Mouse (Mus musculus): ENCODE results near the gene Nmur2. TPM values are rescaled to one million over a fixed set of nuclear protein-coding genes. Genes with fewer than 3 reads are reported as not detected.

The Nmur2 gene
- polyA plus RNA-seq, 2 experiments: not detected

- Histone ChIP-seq H3K27ac (no peak overlapping the region), H3K9ac (replicated peaks) (no peak overlapping the region), H3K9me3 (ENCODE audit: control insufficient read depth, low read length) (no peaks in the 10 kb centered on the region), H3K4me2 (ENCODE audit: low read depth) (no peak overlapping the region), H3K4me3 (ENCODE audit: insufficient read depth in 1 of 2, low read depth in 2 of 2, low read length in 2 of 2) (no peak overlapping the region), H3K27me3 (ENCODE audit: control insufficient read depth, insufficient read depth, low read length) (no peaks in the 10 kb centered on the region), H3K4me1 (replicated peaks; ENCODE audit: control insufficient read depth in 2 of 2, insufficient read depth in 2 of 2, low read length in 1 of 2) (no peaks in the 10 kb centered on the region), H3K36me3 (replicated peaks; ENCODE audit: control insufficient read depth, insufficient read depth, low read depth) (no peaks in the 10 kb centered on the region)
- ATAC-seq (ENCODE audit: insufficient read depth): no peak
- no peak for DNase-seq (ENCODE audit: low read depth in 3 of 3, low spot score in 3 of 3)
- WGBS (ENCODE audit: insufficient replicate concordance): 34% methylated on average over 9 of the region's 9 CpGs
- no peak for TF ChIP-seq EP300 (IDR thresholded peaks at IDR 0.05; ENCODE audit: low read depth)
- no peak for TF ChIP-seq CTCF (IDR thresholded peaks at IDR 0.05; ENCODE audit: low read depth)
These were observed 27.2 kb downstream of the Nmur2 start for GRCm38 (mm10) chr11:56013510-56014057.

DNA sequence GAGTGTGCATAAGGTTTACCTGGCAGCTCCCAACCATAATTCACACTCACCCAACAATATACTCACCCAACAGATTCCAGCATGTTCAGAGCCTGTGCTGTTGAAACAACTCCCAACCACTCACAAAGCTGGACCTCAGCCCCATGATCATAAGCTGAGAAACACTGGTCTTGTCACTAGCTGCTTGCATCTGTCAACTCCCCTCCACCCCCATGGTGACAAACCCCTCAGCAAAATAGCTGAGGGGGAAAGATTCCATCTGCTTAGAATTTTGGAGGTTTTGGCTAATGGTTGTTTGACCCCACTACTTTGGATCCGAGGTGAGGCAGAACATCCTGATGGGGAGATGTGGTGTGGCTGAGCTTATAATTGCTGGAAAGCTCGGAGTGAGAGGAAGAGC, 28.4 kb downstream of the Nmur2 start:
- Histone ChIP-seq H3K4me1 (replicated peaks; ENCODE audit: control insufficient read depth in 2 of 2, insufficient read depth in 2 of 2, low read length in 1 of 2) (no peaks in the 10 kb centered on the region), H3K4me3 (ENCODE audit: insufficient read depth in 1 of 2, low read depth in 2 of 2, low read length in 2 of 2) (no peak overlapping the region), H3K36me3 (replicated peaks; ENCODE audit: control insufficient read depth, insufficient read depth, low read depth) (no peaks in the 10 kb centered on the region), H3K27me3 (ENCODE audit: control insufficient read depth, insufficient read depth, low read length) (no peaks in the 10 kb centered on the region), H3K4me2 (ENCODE audit: low read depth) (no peak overlapping the region), H3K9me3 (ENCODE audit: control insufficient read depth, low read length) (no peaks in the 10 kb centered on the region), H3K9ac (replicated peaks) (no peak overlapping the region), H3K27ac (no peak overlapping the region)
- ATAC-seq (ENCODE audit: insufficient read depth) (no peak), DNase-seq (ENCODE audit: low read depth in 3 of 3, low spot score in 3 of 3) (no peak)
- 42% methylated on average over 2 of the region's 2 CpGs for WGBS (ENCODE audit: insufficient replicate concordance)
- TF ChIP-seq EP300 (IDR thresholded peaks at IDR 0.05; ENCODE audit: low read depth) (no peak), CTCF (IDR thresholded peaks at IDR 0.05; ENCODE audit: low read depth) (no peak)

- Histone ChIP-seq H3K4me3 (ENCODE audit: insufficient read depth in 1 of 2, low read depth in 2 of 2, low read length in 2 of 2) (no peak overlapping the region), H3K4me2 (ENCODE audit: low read depth) (no peak overlapping the region), H3K4me1 (replicated peaks; ENCODE audit: control insufficient read depth in 2 of 2, insufficient read depth in 2 of 2, low read length in 1 of 2) (no peaks in the 10 kb centered on the region), H3K27me3 (ENCODE audit: control insufficient read depth, insufficient read depth, low read length) (no peaks in the 10 kb centered on the region), H3K27ac (no peak overlapping the region), H3K36me3 (replicated peaks; ENCODE audit: control insufficient read depth, insufficient read depth, low read depth) (no peaks in the 10 kb centered on the region), H3K9me3 (ENCODE audit: control insufficient read depth, low read length) (no peaks in the 10 kb centered on the region), H3K9ac (replicated peaks) (no peak overlapping the region)
- DNase-seq (ENCODE audit: low read depth in 3 of 3, low spot score in 3 of 3): no peak
- ATAC-seq (ENCODE audit: insufficient read depth): no peak
- WGBS (ENCODE audit: insufficient replicate concordance): 44% methylated on average over 3 of the region's 3 CpGs
- no peak for TF ChIP-seq CTCF (IDR thresholded peaks at IDR 0.05; ENCODE audit: low read depth)
These were observed 32.5 kb downstream of the Nmur2 start for GRCm38 (mm10) chr11:56008277-56008676.

- H3K36me3 ChIP-seq (replicated peaks; ENCODE audit: control insufficient read depth, insufficient read depth, low read depth): no peaks in the 10 kb centered on the region
- no peak overlapping the region for H3K4me3 ChIP-seq (ENCODE audit: insufficient read depth in 1 of 2, low read depth in 2 of 2, low read length in 2 of 2)
- H3K27ac ChIP-seq: no peak overlapping the region
- 37% methylated on average over 1 of the region's 1 CpGs for WGBS (ENCODE audit: insufficient replicate concordance)
- no peaks in the 10 kb centered on the region for H3K9me3 ChIP-seq (ENCODE audit: control insufficient read depth, low read length)
- H3K9ac ChIP-seq (replicated peaks): no peak overlapping the region
- H3K4me1 ChIP-seq (replicated peaks; ENCODE audit: control insufficient read depth in 2 of 2, insufficient read depth in 2 of 2, low read length in 1 of 2): no peaks in the 10 kb centered on the region
- no peak overlapping the region for H3K4me2 ChIP-seq (ENCODE audit: low read depth)
- DNase-seq (ENCODE audit: low read depth in 3 of 3, low spot score in 3 of 3) (no peak), ATAC-seq (ENCODE audit: insufficient read depth) (no peak)
- no peak for TF ChIP-seq CTCF (IDR thresholded peaks at IDR 0.05; ENCODE audit: low read depth)
- no peak for TF ChIP-seq EP300 (IDR thresholded peaks at IDR 0.05; ENCODE audit: low read depth)
- no peaks in the 10 kb centered on the region for H3K27me3 ChIP-seq (ENCODE audit: control insufficient read depth, insufficient read depth, low read length)
These were observed 48.0 kb downstream of the Nmur2 start for GRCm38 (mm10) chr11:55992799-55993198.

DNA sequence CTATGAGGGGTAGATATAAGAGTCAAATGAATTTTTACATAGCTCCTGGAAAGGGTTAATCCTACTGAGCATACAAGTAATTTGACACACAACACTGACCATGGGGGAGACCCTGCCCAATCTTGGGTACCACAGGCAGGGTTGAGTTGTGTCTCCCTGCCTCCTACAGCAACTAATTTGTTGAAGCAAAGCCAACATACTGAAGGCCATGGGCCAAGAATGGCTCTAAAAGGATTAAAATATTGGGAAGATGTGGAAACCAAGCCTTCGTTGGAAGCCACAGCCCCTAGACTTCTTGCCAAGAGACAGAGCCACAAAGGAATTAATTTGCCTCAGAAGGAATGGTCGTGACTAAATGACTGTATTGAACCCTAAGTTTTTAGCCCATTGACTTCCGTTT, 48.7 kb downstream of the Nmur2 start:
- Histone ChIP-seq H3K4me1 (replicated peaks; ENCODE audit: control insufficient read depth in 2 of 2, insufficient read depth in 2 of 2, low read length in 1 of 2) (no peaks in the 10 kb centered on the region), H3K27ac (no peak overlapping the region), H3K9me3 (ENCODE audit: control insufficient read depth, low read length) (no peaks in the 10 kb centered on the region), H3K4me2 (ENCODE audit: low read depth) (no peak overlapping the region), H3K36me3 (replicated peaks; ENCODE audit: control insufficient read depth, insufficient read depth, low read depth) (no peaks in the 10 kb centered on the region), H3K9ac (replicated peaks) (no peak overlapping the region), H3K4me3 (ENCODE audit: insufficient read depth in 1 of 2, low read depth in 2 of 2, low read length in 2 of 2) (no peak overlapping the region), H3K27me3 (ENCODE audit: control insufficient read depth, insufficient read depth, low read length) (no peaks in the 10 kb centered on the region)
- DNase-seq (ENCODE audit: low read depth in 3 of 3, low spot score in 3 of 3) (no peak), ATAC-seq (ENCODE audit: insufficient read depth) (no peak)
- TF ChIP-seq EP300 (IDR thresholded peaks at IDR 0.05; ENCODE audit: low read depth) (no peak), CTCF (IDR thresholded peaks at IDR 0.05; ENCODE audit: low read depth) (no peak)
- WGBS (ENCODE audit: insufficient replicate concordance): 49% methylated on average over 3 of the region's 3 CpGs
